Mouse (Mus musculus) neural tube, embryonic 13.5 days (tissue): ENCODE measurements at regions not wholly inside any gene's neighbourhood (a gene's known extent, or its start where the extent isn't known, plus 50 kb on each side); places are given as distances from the start of the nearest gene placed in this dataset.

ENCODE experiments used
- ATAC-seq: fragments of 200-750 bp; cut with Nextera tagmentation; 2 replicates; pipeline ENCODE4 v1.8.0; 2017; ENCODE audit warnings: low read depth, mild to moderate bottlenecking, moderate TSS enrichment, moderate library complexity
- H3K27ac ChIP-seq: fragments of 300-500 bp; sonication (generic); replicated peaks from 2 replicates; pipeline ENCODE4 v1.5.1; 2015; ENCODE audit warnings: moderate library complexity, mild to moderate bottlenecking, inconsistent platforms
- H3K27me3 ChIP-seq: fragments of 300-500 bp; sonication (generic); 2 replicates; pipeline ENCODE4 v1.6.1; 2015; ENCODE audit warnings: mild to moderate bottlenecking, inconsistent platforms
- H3K36me3 ChIP-seq: fragments of 300-500 bp; sonication (generic); 2 replicates; pipeline ENCODE4 v1.6.1; 2015; ENCODE audit warnings: mild to moderate bottlenecking, inconsistent platforms
- H3K4me1 ChIP-seq: fragments of 300-500 bp; sonication (generic); replicated peaks from 2 replicates; pipeline ENCODE4 v1.6.1; 2015; ENCODE audit warnings: inconsistent platforms
- H3K4me2 ChIP-seq: fragments of 300-500 bp; sonication (generic); 2 replicates; pipeline ENCODE4 v1.6.1; 2015; ENCODE audit warnings: inconsistent platforms, mild to moderate bottlenecking, moderate library complexity
- H3K4me3 ChIP-seq: fragments of 300-500 bp; sonication (generic); 2 replicates; pipeline ENCODE4 v1.5.1; 2015; ENCODE audit warnings: mild to moderate bottlenecking, inconsistent platforms
- H3K9ac ChIP-seq: fragments of 300-500 bp; sonication (generic); 2 replicates; pipeline ENCODE4 v1.6.1; 2015; ENCODE audit warnings: moderate library complexity, mild to moderate bottlenecking, inconsistent platforms
- H3K9me3 ChIP-seq: fragments of 300-500 bp; sonication (generic); 2 replicates; pipeline ENCODE4 v1.6.1; 2016; ENCODE audit warnings: inconsistent platforms
- WGBS: fragments of 180-500 bp; shearing (Covaris S2); methylation state at CpG from one replicate; pipeline ENCODE4 v1.1.7; 2015; 5-methylcytosine and 5-hydroxymethylcytosine counted together

- H3K27ac ChIP-seq = no peak overlapping the region
- no peak overlapping the region for H3K4me2 ChIP-seq
- no peaks in the 10 kb centered on the region for H3K36me3 ChIP-seq
- 0 out of 2 replicates have a peak, but pooled peaks cover 7% of the 10 kb centered on the region for H3K4me1 ChIP-seq
- H3K9ac ChIP-seq = no peak overlapping the region
- 87% methylated on average over 2 of the region's 2 CpGs for WGBS
- H3K4me3 ChIP-seq = no peak overlapping the region
- no peaks in the 10 kb centered on the region for H3K27me3 ChIP-seq
- ATAC-seq = no peak
- no peaks in the 10 kb centered on the region for H3K9me3 ChIP-seq
These were observed 233.0 kb downstream of the Phf14 start for GRCm38 (mm10) chr6:12140596-12140995.

- Histone ChIP-seq H3K36me3 (no peaks in the 10 kb centered on the region), H3K27me3 (no peaks in the 10 kb centered on the region), H3K9ac (no peak overlapping the region), H3K27ac (no peak overlapping the region), H3K9me3 (no peaks in the 10 kb centered on the region), H3K4me1 (0 out of 2 replicates have a peak, but pooled peaks cover 7% of the 10 kb centered on the region), H3K4me3 (no peak overlapping the region), H3K4me2 (no peak overlapping the region)
- 62% methylated on average over 3 of the region's 3 CpGs for WGBS
- no peak for ATAC-seq
These were observed 237.6 kb downstream of the Phf14 start for GRCm38 (mm10) chr6:12145216-12145615.

- WGBS = 59% methylated on average over 3 of the region's 3 CpGs
- Histone ChIP-seq H3K4me1 (no peaks in the 10 kb centered on the region), H3K36me3 (no peaks in the 10 kb centered on the region), H3K9me3 (no peaks in the 10 kb centered on the region), H3K9ac (no peak overlapping the region; the same call in 1 of the 2 replicates), H3K4me3 (no peak overlapping the region), H3K4me2 (no peak overlapping the region), H3K27me3 (no peaks in the 10 kb centered on the region), H3K27ac (no peak overlapping the region)
- ATAC-seq = no peak
These were observed 243.2 kb downstream of the Phf14 start for GRCm38 (mm10) chr6:12150613-12151333.

- no peaks in the 10 kb centered on the region for H3K36me3 ChIP-seq
- no peak overlapping the region for H3K9ac ChIP-seq
- H3K4me3 ChIP-seq = no peak overlapping the region
- no peaks in the 10 kb centered on the region for H3K9me3 ChIP-seq
- WGBS = 83% methylated on average over 1 of the region's 1 CpGs
- no peaks in the 10 kb centered on the region for H3K27me3 ChIP-seq
- no peak overlapping the region for H3K27ac ChIP-seq
- H3K4me1 ChIP-seq = no peaks in the 10 kb centered on the region
- H3K4me2 ChIP-seq = no peak overlapping the region
- ATAC-seq = no peak
These were observed 256.4 kb downstream of the Phf14 start for GRCm38 (mm10) chr6:12163971-12164370.

GRCm38 (mm10) chr6:12168533-12168932 lies 260.9 kb downstream of the Phf14 start:
- H3K36me3 ChIP-seq = no peaks in the 10 kb centered on the region
- ATAC-seq = no peak
- H3K9me3 ChIP-seq = no peaks in the 10 kb centered on the region
- H3K4me1 ChIP-seq = no peaks in the 10 kb centered on the region
- H3K4me3 ChIP-seq = no peak overlapping the region
- no peak overlapping the region for H3K27ac ChIP-seq
- no peaks in the 10 kb centered on the region for H3K27me3 ChIP-seq
- WGBS = 94% methylated on average over 1 of the region's 1 CpGs
- no peak overlapping the region for H3K9ac ChIP-seq
- H3K4me2 ChIP-seq = no peak overlapping the region

GRCm38 (mm10) chr6:12169431-12169830 lies 261.8 kb downstream of the Phf14 start:
- Histone ChIP-seq H3K9me3 (no peaks in the 10 kb centered on the region), H3K27ac (no peak overlapping the region), H3K27me3 (no peaks in the 10 kb centered on the region), H3K4me2 (no peak overlapping the region), H3K4me3 (no peak overlapping the region), H3K4me1 (no peaks in the 10 kb centered on the region), H3K9ac (no peak overlapping the region), H3K36me3 (no peaks in the 10 kb centered on the region)
- ATAC-seq = no peak
- 79% methylated on average over 7 of the region's 7 CpGs for WGBS

- no peak overlapping the region for H3K4me2 ChIP-seq
- H3K27ac ChIP-seq = no peak overlapping the region
- H3K36me3 ChIP-seq = no peaks in the 10 kb centered on the region
- H3K9me3 ChIP-seq = 0 out of 2 replicates have a peak, but pooled peaks cover 4% of the 10 kb centered on the region
- no peak for ATAC-seq
- H3K4me1 ChIP-seq = no peaks in the 10 kb centered on the region
- no peaks in the 10 kb centered on the region for H3K27me3 ChIP-seq
- WGBS = 85% methylated on average over 4 of the region's 4 CpGs
- no peak overlapping the region for H3K4me3 ChIP-seq
- H3K9ac ChIP-seq = no peak overlapping the region
These were observed 263.1 kb downstream of the Phf14 start for GRCm38 (mm10) chr6:12170722-12171121.

GRCm38 (mm10) chr6:12171189-12171588 lies 263.6 kb downstream of the Phf14 start:
- Histone ChIP-seq H3K9ac (no peak overlapping the region), H3K36me3 (no peaks in the 10 kb centered on the region), H3K9me3 (0 out of 2 replicates have a peak, but pooled peaks cover 4% of the 10 kb centered on the region), H3K4me2 (no peak overlapping the region), H3K4me3 (no peak overlapping the region), H3K27ac (no peak overlapping the region), H3K4me1 (no peaks in the 10 kb centered on the region), H3K27me3 (no peaks in the 10 kb centered on the region)
- whole genome bisulfite sequencing = 91% methylated on average over 2 of the region's 2 CpGs
- ATAC-seq = no peak

GRCm38 (mm10) chr6:12177996-12178395 lies 270.4 kb downstream of the Phf14 start:
- 0 out of 2 replicates have a peak, but pooled peaks cover 4% of the 10 kb centered on the region for H3K9me3 ChIP-seq
- H3K27ac ChIP-seq = no peak overlapping the region
- no peak overlapping the region for H3K4me3 ChIP-seq
- H3K4me1 ChIP-seq = no peaks in the 10 kb centered on the region
- no peaks in the 10 kb centered on the region for H3K27me3 ChIP-seq
- H3K36me3 ChIP-seq = no peaks in the 10 kb centered on the region
- no peak for ATAC-seq
- no peak overlapping the region for H3K9ac ChIP-seq
- no peak overlapping the region for H3K4me2 ChIP-seq

- ATAC-seq = no peak
- Histone ChIP-seq H3K27ac (no peak overlapping the region), H3K4me3 (no peak overlapping the region), H3K9ac (no peak overlapping the region), H3K4me2 (no peak overlapping the region), H3K27me3 (no peaks in the 10 kb centered on the region), H3K9me3 (no peaks in the 10 kb centered on the region), H3K4me1 (no peaks in the 10 kb centered on the region), H3K36me3 (no peaks in the 10 kb centered on the region)
- WGBS = 94% methylated on average over 3 of the region's 3 CpGs
These were observed 273.3 kb downstream of the Phf14 start for GRCm38 (mm10) chr6:12180951-12181350.

- H3K4me3 ChIP-seq = no peak overlapping the region
- H3K36me3 ChIP-seq = no peaks in the 10 kb centered on the region
- WGBS = 78% methylated on average over 1 of the region's 1 CpGs
- H3K9ac ChIP-seq = no peak overlapping the region
- H3K27ac ChIP-seq = no peak overlapping the region
- H3K4me1 ChIP-seq = no peaks in the 10 kb centered on the region
- no peaks in the 10 kb centered on the region for H3K9me3 ChIP-seq
- no peaks in the 10 kb centered on the region for H3K27me3 ChIP-seq
- no peak for ATAC-seq
- no peak overlapping the region for H3K4me2 ChIP-seq
These were observed 302.6 kb downstream of the Phf14 start for GRCm38 (mm10) chr6:12210190-12210589.

- H3K36me3 ChIP-seq = no peaks in the 10 kb centered on the region
- no peak overlapping the region for H3K9ac ChIP-seq
- no peak for ATAC-seq
- no peaks in the 10 kb centered on the region for H3K4me1 ChIP-seq
- no peak overlapping the region for H3K27ac ChIP-seq
- peaks cover 11% of the 10 kb centered on the region; the same call in 1 of the 2 replicates for H3K9me3 ChIP-seq
- no peak overlapping the region for H3K4me2 ChIP-seq
- no peak overlapping the region for H3K4me3 ChIP-seq
- 87% methylated on average over 12 of the region's 12 CpGs for WGBS
- no peaks in the 10 kb centered on the region for H3K27me3 ChIP-seq
These were observed 307.0 kb downstream of the Phf14 start for GRCm38 (mm10) chr6:12214526-12215177.
